Mouse (Mus musculus): ENCODE data around the gene Tmem139. TPM values are rescaled to one million over a fixed set of nuclear protein-coding genes. Genes with fewer than 3 reads are reported as not detected.

Gene Tmem139
- polyA plus RNA-seq, 1 experiment, result 14.5 TPM

GRCm38 (mm10) chr6:42276151-42276550 lies 14.4 kb downstream of the Tmem139 start:
- no peak for DNase-seq (ENCODE audit: low read depth)

GRCm38 (mm10) chr6:42282865-42283528 lies 21.2 kb downstream of the Tmem139 start:
- DNase-seq (ENCODE audit: low read depth), result no peak

DNA sequence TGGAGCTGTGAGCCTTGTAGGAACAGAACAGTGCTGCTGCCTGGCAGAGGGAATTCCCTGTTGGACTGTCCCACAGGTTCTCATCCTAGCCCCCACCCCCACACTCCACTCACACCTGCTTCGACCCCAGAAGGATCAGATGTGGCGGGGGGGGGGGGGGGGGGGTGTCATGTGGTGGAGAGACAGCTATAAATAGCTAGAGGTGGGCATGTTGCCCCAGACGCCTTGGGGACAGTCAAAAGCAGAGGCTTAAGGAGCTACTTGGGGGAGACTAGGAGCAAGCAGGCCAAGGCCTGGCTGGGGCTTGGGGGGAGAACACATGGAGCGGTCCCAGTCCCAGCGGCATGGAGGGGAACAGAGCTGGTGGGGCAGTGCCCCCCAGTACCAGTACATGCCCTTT lies 24.7 kb downstream of the Tmem139 start, which contains the start of gene Clcn1:
TSS of gene Clcn1 (plus strand) at position 238 of the 400 bp plus-strand sequence.
- no peak for DNase-seq (ENCODE audit: low read depth)

DNA sequence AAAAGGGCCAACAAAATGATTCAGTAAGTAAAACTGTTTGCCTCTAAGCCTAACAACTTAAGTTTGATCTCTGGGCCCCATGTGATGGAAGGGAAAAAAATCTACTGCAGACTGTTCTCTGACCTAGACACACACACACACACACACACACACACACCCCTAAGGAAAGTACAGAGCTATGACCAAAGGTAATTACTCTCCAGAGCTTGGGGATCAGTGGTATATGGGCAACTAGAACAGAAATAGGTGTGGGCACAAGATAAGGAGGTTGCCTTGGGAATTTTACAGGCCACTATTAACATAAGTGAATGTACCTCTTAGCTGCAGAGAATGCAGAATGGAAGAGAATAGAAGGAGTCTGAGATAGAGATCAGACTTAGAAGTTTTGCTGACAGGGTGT lies 25.8 kb downstream of the Tmem139 start:
- DNase-seq (ENCODE audit: low read depth), result no peak

DNA sequence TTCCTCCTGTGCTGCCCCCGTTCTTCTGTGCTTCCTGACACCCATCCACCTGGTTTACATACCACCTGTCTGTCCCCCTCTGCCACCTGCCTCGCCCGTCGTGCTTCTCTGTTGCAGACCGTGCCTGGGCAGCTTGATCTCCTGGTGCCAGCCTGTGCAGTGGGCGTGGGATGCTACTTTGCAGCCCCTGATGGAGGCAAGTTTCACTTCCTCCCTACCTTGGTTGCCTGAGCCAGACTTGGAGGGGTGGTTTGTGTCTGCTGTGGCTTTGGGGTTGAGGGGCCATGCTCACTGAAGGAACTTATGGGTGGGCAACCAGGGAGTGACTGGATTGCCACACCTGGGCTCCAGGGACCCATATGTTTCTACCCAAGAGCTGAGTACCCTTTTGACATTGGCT lies 31.6 kb downstream of the Tmem139 start:
- DNase-seq (ENCODE audit: low read depth), result no peak

- no peak for DNase-seq (ENCODE audit: low read depth)
Observed at GRCm38 (mm10) chr6:42295549-42296094, 33.9 kb downstream of the Tmem139 start.

- DNase-seq (ENCODE audit: low read depth), result no peak
Observed at GRCm38 (mm10) chr6:42299362-42299761, 37.6 kb downstream of the Tmem139 start.

GRCm38 (mm10) chr6:42309816-42310378 lies 48.1 kb downstream of the Tmem139 start:
- no peak for DNase-seq (ENCODE audit: low read depth)

DNA sequence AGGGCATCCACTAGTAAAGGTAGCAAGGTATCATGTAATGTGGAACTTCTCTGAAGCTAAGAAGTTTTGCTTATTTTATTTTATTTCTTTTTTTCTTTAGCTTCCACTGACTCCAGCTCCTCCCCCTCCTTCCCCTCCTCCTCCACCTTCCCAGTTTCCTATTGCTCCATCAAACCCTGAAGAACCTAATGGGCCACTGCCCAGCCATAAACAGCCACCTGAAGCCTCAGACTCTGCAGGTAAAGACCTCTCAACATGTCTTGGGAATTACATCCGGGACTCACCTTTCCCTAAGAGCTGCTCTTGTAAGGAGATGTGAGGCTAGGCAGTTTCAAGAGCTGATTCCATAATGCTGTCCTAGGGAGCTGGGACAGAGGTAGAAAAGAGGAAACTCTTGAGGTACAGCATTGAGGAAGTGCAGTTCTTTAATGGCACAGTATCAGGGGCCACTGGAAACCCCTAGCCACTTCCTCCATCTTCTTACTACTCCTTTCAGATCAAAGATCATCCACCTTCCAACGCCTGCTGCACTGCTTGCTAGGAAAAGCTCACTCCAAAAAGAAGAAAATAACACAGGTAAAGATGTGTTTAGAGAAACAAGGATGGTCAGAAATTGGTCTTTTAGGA lies 48.8 kb downstream of the Tmem139 start:
- no peak for DNase-seq (ENCODE audit: low read depth)

Other genes starting within 250 kb of the Tmem139 start
- 1.9 TPM in 1 of 2 replicates, not detected in the other for gene Sva, start 223.6 kb upstream of the Tmem139 start, polyA plus RNA-seq (2012; rRNA removed)
- 0.11 TPM in 1 of 2 replicates, not detected in the other for gene Tas2r139, start 121.0 kb upstream of the Tmem139 start, polyA plus RNA-seq (2012; rRNA removed)
- not detected in 2 replicates for gene Tas2r144, start 46.6 kb upstream of the Tmem139 start, polyA plus RNA-seq (2012; rRNA removed)
- 52.2 and 57.2 TPM in 2 replicates for gene Gstk1, start 16.0 kb upstream of the Tmem139 start, polyA plus RNA-seq (2012; rRNA removed)
- 26.0 and 28.7 TPM in 2 replicates for gene Casp2, start 3.0 kb downstream of the Tmem139 start, polyA plus RNA-seq (2012; rRNA removed)
- gene Clcn1, start 24.7 kb downstream of the Tmem139 start, polyA plus RNA-seq (2012; rRNA removed), result 0.15 and 0.26 TPM in 2 replicates
- gene Fam131b, start 62.7 kb downstream of the Tmem139 start, polyA plus RNA-seq (2012; rRNA removed), result 0.22 and 0.36 TPM in 2 replicates
- 105 and 140 TPM in 2 replicates for gene Zyx, start 87.7 kb downstream of the Tmem139 start, polyA plus RNA-seq (2012; rRNA removed)
- gene Epha1, start 111.3 kb downstream of the Tmem139 start, polyA plus RNA-seq (2012; rRNA removed), result 20.6 and 21.2 TPM in 2 replicates
- 0.18 and 0.29 TPM in 2 replicates for gene Tas2r143, start 138.3 kb downstream of the Tmem139 start, polyA plus RNA-seq (2012; rRNA removed)
- not detected in 2 replicates for gene Tas2r135, start 143.5 kb downstream of the Tmem139 start, polyA plus RNA-seq (2012; rRNA removed)
- gene Tas2r126, start 172.6 kb downstream of the Tmem139 start, polyA plus RNA-seq (2012; rRNA removed), result not detected in 2 replicates
- gene Olfr458, start 203.2 kb downstream of the Tmem139 start, polyA plus RNA-seq (2012; rRNA removed), result not detected in 2 replicates
- gene Olfr457, start 214.4 kb downstream of the Tmem139 start, polyA plus RNA-seq (2012; rRNA removed), result not detected in 2 replicates
- gene Olfr456, start 225.2 kb downstream of the Tmem139 start, polyA plus RNA-seq (2012; rRNA removed), result not detected in 2 replicates